Mouse (Mus musculus): Measurements from ENCODE around the gene Jun. TPM values are rescaled to one million over a fixed set of nuclear protein-coding genes. Genes with fewer than 3 reads are reported as not detected.

Jun gene
- polyA plus RNA-seq, 1 experiment from 2014 or later = 7.6 TPM

- H3K9ac ChIP-seq = no peak overlapping the region
- no peaks in the 10 kb centered on the region for H3K27me3 ChIP-seq
- no peaks in the 10 kb centered on the region for H3K36me3 ChIP-seq (replicated peaks)
- 62% methylated on average over 16 of the region's 16 CpGs for WGBS (ENCODE audit: insufficient replicate concordance)
- H3K27ac ChIP-seq (replicated peaks) = no peak overlapping the region
- H3K4me2 ChIP-seq = no peak overlapping the region
- no peaks in the 10 kb centered on the region for H3K4me1 ChIP-seq (replicated peaks)
- no peaks in the 10 kb centered on the region for H3K9me3 ChIP-seq (replicated peaks)
- no peak for ATAC-seq (ENCODE audit: insufficient read depth)
- H3K4me3 ChIP-seq (replicated peaks) = no peak overlapping the region
These were observed 26.0 kb downstream of the Jun start for GRCm38 (mm10) chr4:95025847-95026600.

- no peak overlapping the region for H3K4me3 ChIP-seq (replicated peaks)
- no peaks in the 10 kb centered on the region for H3K36me3 ChIP-seq (replicated peaks)
- H3K9me3 ChIP-seq (replicated peaks) = no peaks in the 10 kb centered on the region
- no peak overlapping the region for H3K27ac ChIP-seq (replicated peaks)
- WGBS (ENCODE audit: insufficient replicate concordance) = 68% methylated on average over 12 of the region's 12 CpGs
- H3K9ac ChIP-seq = no peak overlapping the region
- no peaks in the 10 kb centered on the region for H3K4me1 ChIP-seq (replicated peaks)
- no peak for ATAC-seq (ENCODE audit: insufficient read depth)
- H3K27me3 ChIP-seq = no peaks in the 10 kb centered on the region
- no peak overlapping the region for H3K4me2 ChIP-seq
These were observed 28.6 kb downstream of the Jun start for GRCm38 (mm10) chr4:95023350-95023953.

- 44% methylated on average over 12 of the region's 12 CpGs for WGBS (ENCODE audit: insufficient replicate concordance)
- H3K27me3 ChIP-seq = no peaks in the 10 kb centered on the region
- no peak overlapping the region for H3K4me3 ChIP-seq (replicated peaks)
- no peaks in the 10 kb centered on the region for H3K9me3 ChIP-seq (replicated peaks)
- H3K36me3 ChIP-seq (replicated peaks) = no peaks in the 10 kb centered on the region
- H3K4me1 ChIP-seq (replicated peaks) = no peaks in the 10 kb centered on the region
- no peak for ATAC-seq (ENCODE audit: insufficient read depth)
- H3K9ac ChIP-seq = no peak overlapping the region
- H3K4me2 ChIP-seq = no peak overlapping the region
- H3K27ac ChIP-seq (replicated peaks) = no peak overlapping the region
These were observed 30.1 kb downstream of the Jun start for GRCm38 (mm10) chr4:95021649-95022637.

- Histone ChIP-seq H3K4me3 (replicated peaks) (no peak overlapping the region), H3K27me3 (no peaks in the 10 kb centered on the region), H3K9ac (no peak overlapping the region), H3K4me1 (replicated peaks) (no peaks in the 10 kb centered on the region), H3K4me2 (no peak overlapping the region), H3K9me3 (replicated peaks) (no peaks in the 10 kb centered on the region), H3K36me3 (replicated peaks) (no peaks in the 10 kb centered on the region), H3K27ac (replicated peaks) (no peak overlapping the region)
- WGBS (ENCODE audit: insufficient replicate concordance) = 46% methylated on average over 2 of the region's 2 CpGs
- no peak for ATAC-seq (ENCODE audit: insufficient read depth)
These were observed 31.8 kb downstream of the Jun start for GRCm38 (mm10) chr4:95020201-95020600.

GRCm38 (mm10) chr4:95018221-95018620 is 33.8 kb downstream of the Jun start:
- Histone ChIP-seq H3K4me3 (replicated peaks) (no peak overlapping the region), H3K27me3 (no peaks in the 10 kb centered on the region), H3K4me2 (no peak overlapping the region), H3K36me3 (replicated peaks) (no peaks in the 10 kb centered on the region), H3K9ac (no peak overlapping the region), H3K27ac (replicated peaks) (no peak overlapping the region), H3K4me1 (replicated peaks) (no peaks in the 10 kb centered on the region), H3K9me3 (replicated peaks) (no peaks in the 10 kb centered on the region)
- WGBS (ENCODE audit: insufficient replicate concordance) = 47% methylated on average over 7 of the region's 7 CpGs
- no peak for ATAC-seq (ENCODE audit: insufficient read depth)

GRCm38 (mm10) chr4:95012706-95013105 is 39.3 kb downstream of the Jun start:
- H3K4me2 ChIP-seq = no peak overlapping the region
- H3K27ac ChIP-seq (replicated peaks) = no peak overlapping the region
- 31% methylated on average over 1 of the region's 1 CpGs for WGBS (ENCODE audit: insufficient replicate concordance)
- no peak overlapping the region for H3K4me3 ChIP-seq (replicated peaks)
- H3K27me3 ChIP-seq = no peaks in the 10 kb centered on the region
- H3K4me1 ChIP-seq (replicated peaks) = no peaks in the 10 kb centered on the region
- H3K9me3 ChIP-seq (replicated peaks) = no peaks in the 10 kb centered on the region
- no peaks in the 10 kb centered on the region for H3K36me3 ChIP-seq (replicated peaks)
- no peak overlapping the region for H3K9ac ChIP-seq
- ATAC-seq (ENCODE audit: insufficient read depth) = no peak

GRCm38 (mm10) chr4:95012256-95012655 is 39.8 kb downstream of the Jun start:
- no peak overlapping the region for H3K4me3 ChIP-seq (replicated peaks)
- H3K9ac ChIP-seq = no peak overlapping the region
- no peak overlapping the region for H3K4me2 ChIP-seq
- no peak overlapping the region for H3K27ac ChIP-seq (replicated peaks)
- H3K4me1 ChIP-seq (replicated peaks) = no peaks in the 10 kb centered on the region
- no peak for ATAC-seq (ENCODE audit: insufficient read depth)
- H3K36me3 ChIP-seq (replicated peaks) = no peaks in the 10 kb centered on the region
- H3K27me3 ChIP-seq = no peaks in the 10 kb centered on the region
- H3K9me3 ChIP-seq (replicated peaks) = no peaks in the 10 kb centered on the region

- no peaks in the 10 kb centered on the region for H3K36me3 ChIP-seq (replicated peaks)
- no peaks in the 10 kb centered on the region for H3K27me3 ChIP-seq
- no peak overlapping the region for H3K4me3 ChIP-seq (replicated peaks)
- no peak for ATAC-seq (ENCODE audit: insufficient read depth)
- no peak overlapping the region for H3K4me2 ChIP-seq
- 31% methylated on average over 13 of the region's 13 CpGs for WGBS (ENCODE audit: insufficient replicate concordance)
- no peak overlapping the region for H3K9ac ChIP-seq
- H3K27ac ChIP-seq (replicated peaks) = no peak overlapping the region
- H3K4me1 ChIP-seq (replicated peaks) = no peaks in the 10 kb centered on the region
- no peaks in the 10 kb centered on the region for H3K9me3 ChIP-seq (replicated peaks)
These were observed 43.6 kb downstream of the Jun start for GRCm38 (mm10) chr4:95008175-95009057.

GRCm38 (mm10) chr4:95007759-95008158 is 44.3 kb downstream of the Jun start:
- no peak overlapping the region for H3K4me2 ChIP-seq
- H3K36me3 ChIP-seq (replicated peaks) = no peaks in the 10 kb centered on the region
- no peaks in the 10 kb centered on the region for H3K9me3 ChIP-seq (replicated peaks)
- no peaks in the 10 kb centered on the region for H3K27me3 ChIP-seq
- H3K9ac ChIP-seq = no peak overlapping the region
- no peak for ATAC-seq (ENCODE audit: insufficient read depth)
- no peaks in the 10 kb centered on the region for H3K4me1 ChIP-seq (replicated peaks)
- 60% methylated on average over 8 of the region's 8 CpGs for WGBS (ENCODE audit: insufficient replicate concordance)
- H3K4me3 ChIP-seq (replicated peaks) = no peak overlapping the region
- no peak overlapping the region for H3K27ac ChIP-seq (replicated peaks)

GRCm38 (mm10) chr4:95005251-95005830 is 46.7 kb downstream of the Jun start:
- Histone ChIP-seq H3K9me3 (replicated peaks) (no peaks in the 10 kb centered on the region), H3K9ac (no peak overlapping the region), H3K4me2 (no peak overlapping the region; the same call in 1 of the 2 replicates), H3K27ac (replicated peaks) (no peak overlapping the region), H3K36me3 (replicated peaks) (no peaks in the 10 kb centered on the region), H3K4me3 (replicated peaks) (no peak overlapping the region), H3K4me1 (replicated peaks) (no peaks in the 10 kb centered on the region), H3K27me3 (no peaks in the 10 kb centered on the region)
- ATAC-seq (ENCODE audit: insufficient read depth) = 0 out of 2 replicates have a peak, but pooled peaks have one; percentile 12
- 56% methylated on average over 6 of the region's 6 CpGs for WGBS (ENCODE audit: insufficient replicate concordance)
